Comparison of ENCODE assay signal across 8 mouse cellular contexts in the genomic region with DNA sequence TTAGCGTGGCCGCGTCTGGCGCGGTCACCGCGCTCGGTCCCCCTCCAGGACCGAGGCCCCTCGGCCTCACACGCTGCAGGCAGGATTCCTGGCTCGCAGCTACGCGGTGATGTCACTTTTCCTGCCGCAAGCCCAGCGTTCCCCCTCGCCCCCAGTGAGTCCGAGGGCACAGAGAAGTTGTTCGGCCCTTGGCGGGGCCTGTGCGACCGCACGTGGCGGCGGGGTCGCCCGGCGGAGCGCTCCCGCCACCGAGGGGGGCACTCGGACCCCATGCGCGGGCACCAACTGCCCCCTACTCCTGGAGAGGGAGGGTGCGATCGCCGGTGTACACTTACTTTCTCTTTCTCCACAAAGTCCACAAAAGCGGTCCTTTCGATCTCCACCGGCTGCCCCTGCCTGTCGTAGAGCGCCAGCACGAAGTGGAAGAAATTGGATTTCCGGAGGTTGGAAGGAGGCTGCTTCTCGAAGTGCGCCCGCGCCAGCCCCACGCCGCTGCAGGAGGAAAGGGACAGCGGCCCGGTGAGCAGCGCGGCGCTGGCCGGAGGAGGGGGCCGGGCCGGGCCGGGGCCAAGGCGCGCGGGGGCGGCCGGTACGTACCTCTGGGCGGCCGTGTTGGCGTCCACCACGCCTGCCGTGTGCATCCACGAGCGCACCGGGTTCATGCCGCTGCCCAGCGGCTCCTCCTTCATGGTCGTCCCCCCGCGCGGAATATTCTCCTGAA. TPM values are rescaled to one million over a fixed set of nuclear protein-coding genes. Genes with fewer than 3 reads are reported as not detected.
DNase-seq lines count a peak whose midpoint lies in the region; ATAC-seq and TF ChIP-seq lines count a peak whose summit lies in the region.

No protein-coding gene starts in this region.

- no peaks in the 10 kb centered on the region for H3K9me3 ChIP-seq in forebrain, embryonic 10.5 days
- no peaks in the 10 kb centered on the region for H3K9me3 ChIP-seq in hindbrain, embryonic 15.5 days
- H3K9me3 ChIP-seq in midbrain, embryonic 13.5 days, result no peaks in the 10 kb centered on the region

- no peaks in the 10 kb centered on the region for H3K27me3 ChIP-seq in C2C12 (ENCODE audit: control insufficient read depth, insufficient read depth, insufficient read length)
- peaks cover 100% of the 10 kb centered on the region for H3K27me3 ChIP-seq in forebrain, embryonic 10.5 days (ENCODE audit: poor library complexity, severe bottlenecking)
- peaks cover 6% of the 10 kb centered on the region; the same call in 1 of the 2 replicates for H3K27me3 ChIP-seq in hindbrain, embryonic 15.5 days
- peaks cover 45% of the 10 kb centered on the region for H3K27me3 ChIP-seq in midbrain, embryonic 13.5 days

- ATAC-seq in hindbrain, embryonic 15.5 days (ENCODE audit: low FRiP score, low read depth), result no peak
- no peak for ATAC-seq in midbrain, embryonic 13.5 days

- peak overlapping the region; percentile 90 for H3ac ChIP-seq in C2C12 (ENCODE audit: control insufficient read depth, insufficient read length, low read depth)

- H3K36me3 ChIP-seq in C2C12 (ENCODE audit: control insufficient read depth, insufficient read depth), result no peaks in the 10 kb centered on the region
- H3K36me3 ChIP-seq in forebrain, embryonic 10.5 days (replicated peaks), result no peaks in the 10 kb centered on the region
- H3K36me3 ChIP-seq in hindbrain, embryonic 15.5 days, result no peaks in the 10 kb centered on the region
- 0 out of 2 replicates have a peak, but pooled peaks cover 2% of the 10 kb centered on the region for H3K36me3 ChIP-seq in midbrain, embryonic 13.5 days

- peak overlapping the region; percentile 48 for H3K4me3 ChIP-seq in C2C12 (ENCODE audit: insufficient read depth, poor library complexity, severe bottlenecking)
- H3K4me3 ChIP-seq in forebrain, embryonic 10.5 days, result peak overlapping the region; percentile 65
- peak overlapping the region; percentile 57 for H3K4me3 ChIP-seq in hindbrain, embryonic 15.5 days
- H3K4me3 ChIP-seq in midbrain, embryonic 13.5 days (replicated peaks), result peak overlapping the region; percentile 78

- H3K27ac ChIP-seq in forebrain, embryonic 10.5 days, result peak overlapping the region; percentile 81
- H3K27ac ChIP-seq in hindbrain, embryonic 15.5 days (replicated peaks), result peak overlapping the region; percentile 95
- peak overlapping the region; percentile 98 for H3K27ac ChIP-seq in midbrain, embryonic 13.5 days

- H3K4me2 ChIP-seq in hindbrain, embryonic 15.5 days, result peak overlapping the region; percentile 78
- H3K4me2 ChIP-seq in midbrain, embryonic 13.5 days (replicated peaks), result peak overlapping the region; percentile 77

- peaks cover 92% of the 10 kb centered on the region for H3K4me1 ChIP-seq in forebrain, embryonic 10.5 days
- peaks cover 69% of the 10 kb centered on the region for H3K4me1 ChIP-seq in hindbrain, embryonic 15.5 days (replicated peaks)
- H3K4me1 ChIP-seq in midbrain, embryonic 13.5 days (replicated peaks), result peaks cover 77% of the 10 kb centered on the region

- intact Hi-C loops in left cerebral cortex, postnatal 4 days (cut with DNase I), result loop anchor here (10.0 kb wide), 1 partner anchor 109 kb away; no protein-coding TSS in a partner anchor

- peaks cover 20% of the 10 kb centered on the region for H3K79me3 ChIP-seq in C2C12 (ENCODE audit: low read depth)

- peaks cover 51% of the 10 kb centered on the region for H3K79me2 ChIP-seq in C2C12 (ENCODE audit: control insufficient read depth, insufficient read depth)

- peak; percentile 34 to 73 for DNase-seq in adrenal gland, adult (ENCODE audit: inconsistent age in 2 of 2, low spot score in 1 of 2)
- no peak for DNase-seq in adrenal gland, postnatal 4 days (ENCODE audit: low spot score in 2 of 2)
- DNase-seq in forebrain, embryonic 10.5 days (ENCODE audit: extremely low spot score, low spot score), result peak; percentile 60
- DNase-seq in left cerebral cortex, postnatal 4 days, result no peak
- no peak for DNase-seq in cerebellum, adult 8-10 months

- WGBS in forebrain, embryonic 10.5 days, result under 1% methylated on average over 79 of the region's 79 CpGs
- under 1% methylated on average over 79 of the region's 79 CpGs for WGBS in hindbrain, embryonic 15.5 days
- under 1% methylated on average over 77 of the region's 79 CpGs for whole genome bisulfite sequencing in midbrain, embryonic 13.5 days

- H3K9ac ChIP-seq in hindbrain, embryonic 15.5 days, result peak overlapping the region; percentile 66
- peak overlapping the region; percentile 87 for H3K9ac ChIP-seq in midbrain, embryonic 13.5 days (replicated peaks)

- TF ChIP-seq CTCF in C2C12 (IDR thresholded peaks at IDR 0.05; ENCODE audit: control insufficient read depth, insufficient read depth, insufficient read length), result no peak

TF ChIP-seq in C2C12, 6 proteins besides CTCF, POLR2A, EP300 and RAD21:
- no peak for TF ChIP-seq MAX (IDR thresholded peaks at IDR 0.05)

RNA-seq across cellular contexts. Expression of gene Ebf3, which starts 0.9 kb away (rescaled TPM):
- total RNA-seq in adrenal gland, postnatal 4 days (2021), result 1 to 10 TPM; 8.7 to 9.7 TPM
- 8.1 TPM for polyA plus RNA-seq in C2C12 (2012; fragmentation: generic; extraction: Trizol)
- 1.3 TPM in 2 replicates for polyA plus RNA-seq in forebrain, embryonic 10.5 days (2016; fragmentation: Nextera tagmentation; extraction: Ambion mirVana)
- polyA plus RNA-seq in hindbrain, embryonic 15.5 days (2015; fragmentation: Nextera tagmentation; extraction: Ambion mirVana), result 18.0 and 18.5 TPM in 2 replicates
- 18.1 and 18.2 TPM in 2 replicates for polyA plus RNA-seq in midbrain, embryonic 13.5 days (2015; fragmentation: Nextera tagmentation; extraction: Ambion mirVana)
- total RNA-seq in left cerebral cortex, postnatal 4 days (2021), result 1 to 10 TPM; 2.1 to 2.7 TPM

Comparison
In these comparisons a context has a peak if more than half of its experiments do, and no peak if none do; other contexts are left out.
1. DNase-seq: peak in adrenal gland, adult (2 of 2) and forebrain, embryonic 10.5 days (single experiment); none in adrenal gland, postnatal 4 days (0 of 2), left cerebral cortex, postnatal 4 days (single experiment) and cerebellum, adult 8-10 months (single experiment).
2. Peak in every context shown above with its lines, with median percentiles within 50 percentile points of each other: H3K4me3 ChIP-seq and H3K27ac ChIP-seq.